Comparison of ENCODE assay signal across 37 mouse cellular contexts in genomic region chr1:131634495-131634894, GRCm38 (mm10). TPM values are rescaled to one million over a fixed set of nuclear protein-coding genes. Genes with fewer than 3 reads are reported as not detected.
"Had no signal": no experiment of that assay in that cellular context is flagged by ENCODE, and none has a peak within 500 bp of the region (broad histone marks: within the 10 kb centered on the region; RNA-seq: fewer than 3 reads in every experiment).

No protein-coding gene starts in this region.

- H3K27ac ChIP-seq: embryonic facial prominence, embryonic 10.5 days; embryonic facial prominence, embryonic 12.5 days; embryonic facial prominence, embryonic 13.5 days; embryonic facial prominence, embryonic 15.5 days; forebrain, embryonic 10.5 days; forebrain, embryonic 12.5 days; forebrain, embryonic 13.5 days; forebrain, embryonic 15.5 days; gastrocnemius, adult 2 months; heart, adult 2 months; heart, embryonic 10.5 days had no signal

- H3K4me1 ChIP-seq: embryonic facial prominence, embryonic 10.5 days; embryonic facial prominence, embryonic 12.5 days; embryonic facial prominence, embryonic 13.5 days; embryonic facial prominence, embryonic 15.5 days; forebrain, embryonic 10.5 days; forebrain, embryonic 12.5 days; forebrain, embryonic 13.5 days; forebrain, embryonic 15.5 days; heart, embryonic 10.5 days; heart, embryonic 12.5 days had no signal

- DNase-seq: cerebellum, adult 9-11 months; cerebellum, postnatal 10 days; cerebellum, postnatal 14 days; cerebellum, postnatal 25 days; cerebellum, postnatal 36 days; embryo, embryonic 11 days; forebrain, postnatal 0 days; gastrocnemius, adult 2 months; gastrocnemius, postnatal 14 days; gastrocnemius, postnatal 25 days; heart, adult 11 months; heart, adult 18-20 months; heart, adult 2 months had no signal

- H3K9ac ChIP-seq: embryonic facial prominence, embryonic 12.5 days; embryonic facial prominence, embryonic 13.5 days; embryonic facial prominence, embryonic 15.5 days; forebrain, embryonic 12.5 days; forebrain, embryonic 13.5 days; forebrain, embryonic 15.5 days; forebrain, postnatal 0 days; heart, embryonic 12.5 days had no signal

- ATAC-seq: forebrain, embryonic 13.5 days; forebrain, embryonic 14.5 days; forebrain, embryonic 15.5 days; forebrain, embryonic 16.5 days; forebrain, postnatal 0 days had no signal

- H3K9me3 ChIP-seq: embryonic facial prominence, embryonic 10.5 days; embryonic facial prominence, embryonic 12.5 days; embryonic facial prominence, embryonic 13.5 days; embryonic facial prominence, embryonic 15.5 days; forebrain, embryonic 10.5 days; forebrain, embryonic 12.5 days; forebrain, embryonic 13.5 days; forebrain, embryonic 15.5 days; heart, embryonic 10.5 days; heart, embryonic 12.5 days had no signal

- H3K36me3 ChIP-seq: embryonic facial prominence, embryonic 10.5 days; embryonic facial prominence, embryonic 12.5 days; embryonic facial prominence, embryonic 13.5 days; embryonic facial prominence, embryonic 15.5 days; forebrain, embryonic 10.5 days; forebrain, embryonic 12.5 days; forebrain, embryonic 15.5 days; heart, embryonic 10.5 days; heart, embryonic 12.5 days had no signal

- H3K4me3 ChIP-seq: embryonic facial prominence, embryonic 10.5 days; embryonic facial prominence, embryonic 12.5 days; embryonic facial prominence, embryonic 13.5 days; embryonic facial prominence, embryonic 15.5 days; erythroblast, embryonic 14.5 days; forebrain, embryonic 10.5 days; forebrain, embryonic 12.5 days; forebrain, embryonic 13.5 days; forebrain, embryonic 15.5 days; gastrocnemius, adult 2 months; heart, adult 2 months; heart, embryonic 10.5 days; heart, embryonic 12.5 days had no signal

- H3K27me3 ChIP-seq: embryonic facial prominence, embryonic 12.5 days; embryonic facial prominence, embryonic 13.5 days; embryonic facial prominence, embryonic 15.5 days; forebrain, embryonic 12.5 days; forebrain, embryonic 13.5 days; forebrain, embryonic 15.5 days; heart, embryonic 12.5 days had no signal

RNA-seq across cellular contexts. Expression of gene Ctse, which starts 3.6 kb away (rescaled TPM):
- total RNA-seq: gastrocnemius, adult 8-10 months had no signal
- polyA plus RNA-seq: cortical plate, adult 2 months; embryonic facial prominence, embryonic 10.5 days; embryonic facial prominence, embryonic 13.5 days; forebrain, embryonic 10.5 days; forebrain, embryonic 12.5 days; forebrain, embryonic 13.5 days; forebrain, embryonic 14.5 days; forebrain, embryonic 15.5 days; forebrain, embryonic 16.5 days; frontal cortex, adult 2 months had no signal

RNA-seq across cellular contexts. Expression of gene Avpr1b, which starts 35.5 kb away (rescaled TPM):
- total RNA-seq: common myeloid progenitor, adult 5-6 weeks; forebrain, postnatal 0 days; gastrocnemius, adult 18-20 months; gastrocnemius, adult 2 months; gastrocnemius, adult 8-10 months; gastrocnemius, postnatal 14 days; gastrocnemius, postnatal 25 days; gastrocnemius, postnatal 4 days; granulocyte monocyte progenitor cell, adult 5-6 weeks; heart, adult 18-20 months; heart, adult 2 months; heart, adult 8-10 months had no signal
- polyA plus RNA-seq: cortical plate, adult 2 months; embryonic facial prominence, embryonic 10.5 days; embryonic facial prominence, embryonic 11.5 days; embryonic facial prominence, embryonic 12.5 days; embryonic facial prominence, embryonic 13.5 days; embryonic facial prominence, embryonic 15.5 days; erythroblast, embryonic 14.5 days; forebrain, embryonic 10.5 days; forebrain, embryonic 12.5 days; forebrain, embryonic 13.5 days; forebrain, embryonic 14.5 days; forebrain, embryonic 15.5 days; forebrain, embryonic 16.5 days; forebrain, postnatal 0 days; frontal cortex, adult 2 months; gonadal fat pad, adult 2 months; heart, adult 2 months; heart, embryonic 10.5 days; heart, embryonic 11.5 days; heart, embryonic 12.5 days had no signal

RNA-seq across cellular contexts. Expression of gene Rab7b, which starts 54.0 kb away (rescaled TPM):
- polyA plus RNA-seq: erythroblast, embryonic 14.5 days had no signal
